Comparison of ENCODE assay signal across 15 mouse cellular contexts in genomic region chr7:144928009-144928888, GRCm38 (mm10). TPM values are rescaled to one million over a fixed set of nuclear protein-coding genes. Genes with fewer than 3 reads are reported as not detected.
A peak's percentile ranks its signal among the peaks of the same experiment; 100 is the strongest.
DNase-seq lines count a peak whose midpoint lies in the region; ATAC-seq and TF ChIP-seq lines count a peak whose summit lies in the region.
"Had no signal": no experiment of that assay in that cellular context is flagged by ENCODE, and none has a peak within 500 bp of the region (broad histone marks: within the 10 kb centered on the region; RNA-seq: fewer than 3 reads in every experiment).

No protein-coding gene starts in this region.

- peak overlapping the region; percentile 23; the same call in 1 of the 2 replicates for H3K27ac ChIP-seq in midbrain, embryonic 10.5 days (replicated peaks)
- no peak overlapping the region for H3K27ac ChIP-seq in midbrain, embryonic 13.5 days
- no peak overlapping the region for H3K27ac ChIP-seq in stomach, postnatal 0 days (replicated peaks)
- H3K27ac ChIP-seq in cerebellum, adult 2 months (ENCODE audit: insufficient read depth, low read length): no peak overlapping the region
- H3K27ac ChIP-seq: embryonic facial prominence, embryonic 13.5 days; layer of hippocampus, adult 2 months had no signal

- peaks cover 15% of the 10 kb centered on the region for H3K4me1 ChIP-seq in midbrain, embryonic 10.5 days
- H3K4me1 ChIP-seq in midbrain, embryonic 13.5 days (replicated peaks): peaks cover 15% of the 10 kb centered on the region
- no peaks in the 10 kb centered on the region for H3K4me1 ChIP-seq in stomach, postnatal 0 days (replicated peaks; ENCODE audit: control insufficient read depth, insufficient read depth)
- peaks cover 31% of the 10 kb centered on the region for H3K4me1 ChIP-seq in cerebellum, adult 2 months (ENCODE audit: control insufficient read depth, insufficient read depth, low read length)
- H3K4me1 ChIP-seq: embryonic facial prominence, embryonic 13.5 days had no signal

- no peak overlapping the region for H3K4me3 ChIP-seq in midbrain, embryonic 10.5 days
- no peak overlapping the region for H3K4me3 ChIP-seq in midbrain, embryonic 13.5 days (replicated peaks)
- no peak overlapping the region for H3K4me3 ChIP-seq in stomach, postnatal 0 days (ENCODE audit: low read depth, low read length)
- H3K4me3 ChIP-seq in cerebellum, adult 2 months (replicated peaks; ENCODE audit: insufficient read depth, low read depth, low read length): no peak overlapping the region
- H3K4me3 ChIP-seq: embryonic facial prominence, embryonic 13.5 days; layer of hippocampus, adult 2 months had no signal

- peaks cover 61% of the 10 kb centered on the region for H3K36me3 ChIP-seq in midbrain, embryonic 10.5 days
- H3K36me3 ChIP-seq in midbrain, embryonic 13.5 days: peaks cover 44% of the 10 kb centered on the region
- H3K36me3 ChIP-seq in stomach, postnatal 0 days (ENCODE audit: control insufficient read depth, insufficient read depth, low read length): peaks cover 5% of the 10 kb centered on the region

- TF ChIP-seq EP300 in stomach, postnatal 0 days (optimal IDR thresholded peaks at IDR 0.05): no peak

- TF ChIP-seq CTCF in stomach, postnatal 0 days (IDR thresholded peaks at IDR 0.05; ENCODE audit: low read depth): no peak
- TF ChIP-seq CTCF in cerebellum, adult 2 months (IDR thresholded peaks at IDR 0.05; ENCODE audit: borderline replicate concordance, insufficient read depth, low read depth, low read length): no peak

- DNase-seq in adrenal gland, postnatal 10 days: peak; percentile 63
- no peak for DNase-seq in adrenal gland, adult (ENCODE audit: inconsistent age in 2 of 2, low spot score in 1 of 2)
- DNase-seq in kidney, adult 18-20 months: peak; percentile 18
- no peak for DNase-seq in kidney, adult 9 months
- no peak for DNase-seq in midbrain, embryonic 10.5 days (ENCODE audit: low spot score)
- no peak for DNase-seq in stomach, postnatal 0 days (ENCODE audit: low spot score)
- no peak for DNase-seq in cerebellum, adult 2 months
- DNase-seq: cerebellum, adult 8-10 months; gastrocnemius, postnatal 10 days; lung, adult 18-20 months had no signal

- ATAC-seq in midbrain, embryonic 13.5 days: no peak
- 0 out of 2 replicates have a peak, but pooled peaks have one; percentile 15 for ATAC-seq in stomach, postnatal 0 days (ENCODE audit: low FRiP score, low TSS enrichment)
- ATAC-seq: forebrain, embryonic 14.5 days had no signal

- no peak overlapping the region for H3K9ac ChIP-seq in midbrain, embryonic 13.5 days (replicated peaks)
- no peak overlapping the region for H3K9ac ChIP-seq in stomach, postnatal 0 days (ENCODE audit: low read length)

- no peak overlapping the region for H3K4me2 ChIP-seq in midbrain, embryonic 13.5 days (replicated peaks)
- H3K4me2 ChIP-seq in stomach, postnatal 0 days (replicated peaks; ENCODE audit: low read depth): no peak overlapping the region
- H3K4me2 ChIP-seq: embryonic facial prominence, embryonic 13.5 days had no signal

- H3K27me3 ChIP-seq in midbrain, embryonic 10.5 days (ENCODE audit: low read depth, poor library complexity, severe bottlenecking): no peaks in the 10 kb centered on the region
- H3K27me3 ChIP-seq in midbrain, embryonic 13.5 days: no peaks in the 10 kb centered on the region
- H3K27me3 ChIP-seq in stomach, postnatal 0 days (ENCODE audit: control insufficient read depth, insufficient read depth, low read length): no peaks in the 10 kb centered on the region
- H3K27me3 ChIP-seq in cerebellum, adult 2 months (ENCODE audit: control insufficient read depth, insufficient read depth, low read length): no peaks in the 10 kb centered on the region
- H3K27me3 ChIP-seq: embryonic facial prominence, embryonic 13.5 days had no signal

- no peaks in the 10 kb centered on the region for H3K9me3 ChIP-seq in midbrain, embryonic 10.5 days (replicated peaks)
- no peaks in the 10 kb centered on the region for H3K9me3 ChIP-seq in midbrain, embryonic 13.5 days
- no peaks in the 10 kb centered on the region for H3K9me3 ChIP-seq in stomach, postnatal 0 days (ENCODE audit: control insufficient read depth, low read length)
- H3K9me3 ChIP-seq: embryonic facial prominence, embryonic 13.5 days had no signal

- WGBS in midbrain, embryonic 10.5 days: 77% methylated on average over 4 of the region's 4 CpGs
- 78% methylated on average over 4 of the region's 4 CpGs for WGBS in midbrain, embryonic 13.5 days
- WGBS in stomach, postnatal 0 days: 81% methylated on average over 4 of the region's 4 CpGs
- WGBS in cerebellum, adult 2 months: 82% methylated on average over 4 of the region's 4 CpGs

- TF ChIP-seq POLR2A in cerebellum, adult 2 months (IDR thresholded peaks at IDR 0.05; ENCODE audit: borderline replicate concordance, insufficient read depth, low read length): no peak

RNA-seq across cellular contexts. Expression of gene Ccnd1, which starts 11.5 kb away (rescaled TPM):
- total RNA-seq in adrenal gland, postnatal 10 days (2021): 10 to 100 TPM; 72.7 to 80.8 TPM
- polyA plus RNA-seq in midbrain, embryonic 10.5 days (2016; fragmentation: Nextera tagmentation; extraction: Ambion mirVana): 238 and 258 TPM in 2 replicates
- polyA plus RNA-seq in midbrain, embryonic 13.5 days (2015; fragmentation: Nextera tagmentation; extraction: Ambion mirVana): 141 and 143 TPM in 2 replicates
- 38.7 and 38.9 TPM in 2 replicates for polyA plus RNA-seq in stomach, postnatal 0 days (2015; fragmentation: Nextera tagmentation; extraction: Ambion mirVana)
- polyA plus RNA-seq in cerebellum, adult 2 months (2012; rRNA removed): 21.8 and 23.1 TPM in 2 replicates

RNA-seq across cellular contexts. Expression of gene LTO1, which starts 13.3 kb away (rescaled TPM):
- 10 to 100 TPM; 25.6 to 26.2 TPM for total RNA-seq in adrenal gland, postnatal 10 days (2021)
- 30.7 and 34.4 TPM in 2 replicates for polyA plus RNA-seq in midbrain, embryonic 10.5 days (2016; fragmentation: Nextera tagmentation; extraction: Ambion mirVana)
- 36.4 and 37.8 TPM in 2 replicates for polyA plus RNA-seq in midbrain, embryonic 13.5 days (2015; fragmentation: Nextera tagmentation; extraction: Ambion mirVana)
- polyA plus RNA-seq in stomach, postnatal 0 days (2015; fragmentation: Nextera tagmentation; extraction: Ambion mirVana): 17.1 and 17.8 TPM in 2 replicates
- polyA plus RNA-seq in cerebellum, adult 2 months (2012; rRNA removed): 38.0 and 45.8 TPM in 2 replicates

RNA-seq across cellular contexts. Expression of gene Fgf15, which starts 31.9 kb away (rescaled TPM):
- total RNA-seq in adrenal gland, postnatal 10 days (2021): not detected
- 96.3 and 110 TPM in 2 replicates for polyA plus RNA-seq in midbrain, embryonic 10.5 days (2016; fragmentation: Nextera tagmentation; extraction: Ambion mirVana)
- polyA plus RNA-seq in midbrain, embryonic 13.5 days (2015; fragmentation: Nextera tagmentation; extraction: Ambion mirVana): 61.2 and 66.9 TPM in 2 replicates
- polyA plus RNA-seq in stomach, postnatal 0 days (2015; fragmentation: Nextera tagmentation; extraction: Ambion mirVana): not detected in 2 replicates
- polyA plus RNA-seq in cerebellum, adult 2 months (2012; rRNA removed): not detected in 2 replicates
- total RNA-seq: gastrocnemius, postnatal 10 days; layer of hippocampus, adult 2 months; left cerebral cortex, postnatal 14 days had no signal

Comparison
In these comparisons a context has a peak if more than half of its experiments do, and no peak if none do; other contexts are left out.
1. DNase-seq: peak in adrenal gland, postnatal 10 days (single experiment) and kidney, adult 18-20 months (single experiment); none in adrenal gland, adult (0 of 2), kidney, adult 9 months (single experiment), midbrain, embryonic 10.5 days (single experiment), stomach, postnatal 0 days (single experiment) and cerebellum, adult 2 months (0 of 2).
2. RNA of gene Fgf15, which starts 31.9 kb away (polyA plus RNA-seq): 96.3 to 110 TPM in midbrain, embryonic 10.5 days and 61.2 to 66.9 TPM in midbrain, embryonic 13.5 days; not detected in cerebellum, adult 2 months and not detected in stomach, postnatal 0 days; every median in the first group is over 10 times any median in the second.